Mouse (Mus musculus) embryonic facial prominence, embryonic 10.5 days (tissue): ENCODE data around the gene Gimap4. TPM values are rescaled to one million over a fixed set of nuclear protein-coding genes. Genes with fewer than 3 reads are reported as not detected.

Source experiments
- polyA plus RNA-seq: library from polyadenylated mRNA; unstranded; fragments of >200 nt; fragmentation: Nextera tagmentation; extraction: Ambion mirVana; gene quantifications from 2 replicates; pipeline ENCODE4 v1.2.1, GENCODE M21; 2016

The Gimap4 gene
- polyA plus RNA-seq, 1 experiment from 2014 or later: 7.4 TPM

Other genes with a start within 250 kb of the Gimap4 start
- gene Zfp467, start 238.7 kb upstream of the Gimap4 start, polyA plus RNA-seq: 12.8 and 16.8 TPM in 2 replicates
- 0.71 and 1.2 TPM in 2 replicates for gene Sspo, start 236.3 kb upstream of the Gimap4 start, polyA plus RNA-seq
- 22.7 and 24.1 TPM in 2 replicates for gene Atp6v0e2, start 146.9 kb upstream of the Gimap4 start, polyA plus RNA-seq
- 17.7 and 18.9 TPM in 2 replicates for gene Lrrc61, start 129.8 kb upstream of the Gimap4 start, polyA plus RNA-seq
- gene Rarres2, start 111.8 kb upstream of the Gimap4 start, polyA plus RNA-seq: 2.5 and 3.0 TPM in 2 replicates
- not detected in 2 replicates for gene Gm45021, start 94.9 kb upstream of the Gimap4 start, polyA plus RNA-seq
- gene Repin1, start 90.7 kb upstream of the Gimap4 start, polyA plus RNA-seq: 50.7 and 56.2 TPM in 2 replicates
- 0.91 TPM in 1 of 2 replicates, not detected in the other for gene Gm44965, start 90.6 kb upstream of the Gimap4 start, polyA plus RNA-seq
- gene Zfp775, start 82.5 kb upstream of the Gimap4 start, polyA plus RNA-seq: 10.1 and 10.8 TPM in 2 replicates
- 1.1 TPM in 2 replicates for gene AI854703, start 57.8 kb upstream of the Gimap4 start, polyA plus RNA-seq
- gene Gimap8, start 37.3 kb upstream of the Gimap4 start, polyA plus RNA-seq: 0.48 and 0.51 TPM in 2 replicates
- gene Gimap9, start 8.4 kb upstream of the Gimap4 start, polyA plus RNA-seq: 5.0 and 6.0 TPM in 2 replicates
- 11.5 and 12.1 TPM in 2 replicates for gene Gimap6, start 23.7 kb downstream of the Gimap4 start, polyA plus RNA-seq
- 0.28 TPM in 1 of 2 replicates, not detected in the other for gene Gm28053, start 34.1 kb downstream of the Gimap4 start, polyA plus RNA-seq
- gene Gimap7, start 34.1 kb downstream of the Gimap4 start, polyA plus RNA-seq: not detected in 2 replicates
- 4.1 and 5.0 TPM in 2 replicates for gene Gimap1, start 54.5 kb downstream of the Gimap4 start, polyA plus RNA-seq
- gene Gimap5, start 61.6 kb downstream of the Gimap4 start, polyA plus RNA-seq: 0.71 and 0.84 TPM in 2 replicates
- gene Gimap3, start 86.3 kb downstream of the Gimap4 start, polyA plus RNA-seq: not detected in 2 replicates
- gene Tmem176a, start 156.4 kb downstream of the Gimap4 start, polyA plus RNA-seq: 14.2 and 21.0 TPM in 2 replicates
- gene Tmem176b, start 156.9 kb downstream of the Gimap4 start, polyA plus RNA-seq: 38.1 and 54.6 TPM in 2 replicates
- 0.07 TPM in 1 of 2 replicates, not detected in the other for gene Aoc1, start 188.3 kb downstream of the Gimap4 start, polyA plus RNA-seq
- not detected in 2 replicates for gene 1600015I10Rik, start 245.3 kb downstream of the Gimap4 start, polyA plus RNA-seq